In genomic region chr2:76064078-76064477, GRCm38 (mm10) we compare ENCODE assay signal across 8 mouse cellular contexts.
A peak's percentile ranks its signal among the peaks of the same experiment; 100 is the strongest.
DNase-seq lines count a peak whose midpoint lies in the region; ATAC-seq lines count a peak whose summit lies in the region.

No protein-coding gene starts in this region.

- DNase-seq in heart, adult 11 months: peak; percentile 84
- peak; percentile 11 for DNase-seq in ovary, postnatal 14 days (ENCODE audit: low spot score)
- DNase-seq in ovary, postnatal 10 days (ENCODE audit: low spot score): no peak
- peak; percentile 26 to 58 for DNase-seq in cerebellum, postnatal 25 days
- peak; percentile 29 to 76 for DNase-seq in kidney, postnatal 36 days
- DNase-seq in retina, postnatal 1 day: peak; percentile 73
- DNase-seq in spleen, postnatal 36 days (ENCODE audit: low spot score in 2 of 2): no peak

- H3K9ac ChIP-seq in heart, embryonic 12.5 days: no peak overlapping the region

- no peaks in the 10 kb centered on the region for H3K9me3 ChIP-seq in heart, embryonic 12.5 days (replicated peaks)

- no peaks in the 10 kb centered on the region for H3K36me3 ChIP-seq in heart, embryonic 12.5 days

- 75% methylated on average over 5 of the region's 5 CpGs for WGBS in heart, embryonic 12.5 days

- no peak for ATAC-seq in heart, embryonic 12.5 days (ENCODE audit: insufficient number of reproducible peaks, low FRiP score)

- no peak overlapping the region for H3K4me3 ChIP-seq in heart, embryonic 12.5 days

- peaks cover 16% of the 10 kb centered on the region for H3K4me1 ChIP-seq in heart, embryonic 12.5 days (replicated peaks)

- no peak overlapping the region for H3K27ac ChIP-seq in heart, embryonic 12.5 days (ENCODE audit: poor library complexity, severe bottlenecking)

- H3K4me2 ChIP-seq in heart, embryonic 12.5 days: no peak overlapping the region

- H3K27me3 ChIP-seq in heart, embryonic 12.5 days (replicated peaks): no peaks in the 10 kb centered on the region

Comparison
In these comparisons a context has a peak if more than half of its experiments do, and no peak if none do; other contexts are left out.
1. DNase-seq: peak in heart, adult 11 months (single experiment), ovary, postnatal 14 days (single experiment), cerebellum, postnatal 25 days (2 of 2), kidney, postnatal 36 days (2 of 2) and retina, postnatal 1 day (single experiment); none in ovary, postnatal 10 days (single experiment) and spleen, postnatal 36 days (0 of 2).